Mouse (Mus musculus) left cerebral cortex, adult 8-10 months (tissue): ENCODE measurements around the gene Ank3. TPM values are rescaled to one million over a fixed set of nuclear protein-coding genes. Genes with fewer than 3 reads are reported as not detected.
"Not testable (repeated sequence)": the region's sequence is repeated elsewhere in the genome, so short reads cannot be mapped to it uniquely, and the experiment has no call there.

Source experiments
- DNase-seq, 2 experiments: peaks; one replicate each; pipeline ENCODE4 v3.0.0; 2022; ENCODE audit warnings: low spot score in 2 of 2
- total RNA-seq, 4 experiments: library from RNA; stranded (reverse); gene quantifications; 2 replicates each; pipeline ENCODE4 v1.2.4; 2022

Ank3 gene
- 100 to 1,000 TPM; 419 to 552 (median 475) TPM for total RNA-seq

- no peak for DNase-seq
Measured at GRCm38 (mm10) chr10:69398763-69399590, at the start of gene Ank3. Gene Ank3 (plus strand): TSS chr10:69398773.

DNA sequence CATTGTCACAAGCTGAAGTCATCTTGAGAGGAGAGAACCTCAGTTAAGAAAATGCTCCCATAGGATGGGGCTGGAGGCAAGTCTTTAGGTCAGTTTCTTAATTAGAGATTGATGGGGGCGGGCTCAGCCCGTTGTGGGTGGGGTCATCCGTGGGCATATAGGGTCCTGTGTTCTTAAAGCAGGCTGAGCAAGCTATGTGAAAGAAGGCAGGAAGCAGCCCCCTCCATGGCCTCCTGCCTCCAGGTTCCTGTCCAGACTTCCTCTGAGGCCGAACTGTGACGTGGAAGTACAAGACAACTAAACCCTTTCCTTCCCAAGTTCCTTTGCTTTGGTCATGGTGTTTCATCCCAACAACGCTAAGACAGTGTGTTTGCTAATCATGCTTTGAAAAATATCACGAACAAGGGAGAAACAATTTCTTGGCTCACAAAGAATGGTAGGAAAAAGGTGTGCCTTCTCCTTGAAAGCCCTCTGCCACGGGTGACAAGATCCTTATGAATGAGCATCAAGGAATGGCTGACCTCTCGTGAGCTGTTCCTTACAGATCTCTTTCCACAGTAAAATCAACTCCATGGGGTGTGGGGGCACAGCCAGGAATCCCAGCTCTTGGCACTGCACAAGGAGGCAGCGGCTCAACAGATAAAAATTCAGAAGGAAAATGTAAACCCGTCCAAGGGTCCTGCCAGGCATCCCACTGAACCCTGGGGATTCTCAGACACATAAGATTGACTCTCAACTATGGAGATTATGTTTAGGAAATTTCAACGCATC, 47.3 kb upstream of the Ank3 start:
- no peak for DNase-seq

DNA sequence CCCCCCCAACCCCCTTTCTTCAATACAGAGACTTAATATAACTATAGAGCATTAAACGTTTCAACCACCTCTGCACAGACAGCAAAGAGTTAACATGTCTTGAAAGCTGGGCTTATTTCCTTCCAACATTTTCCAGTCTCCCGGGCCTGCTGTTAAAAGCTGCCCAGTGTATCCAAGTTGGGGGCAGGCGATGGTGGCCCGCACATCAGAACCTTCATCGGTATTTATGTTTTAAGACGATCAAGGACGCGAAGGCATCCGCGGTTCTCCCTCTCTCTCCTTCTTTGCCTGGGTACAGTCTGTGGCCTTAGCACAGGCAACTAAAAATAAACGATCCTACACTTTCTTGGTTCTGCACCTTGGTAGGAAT, 46.7 kb upstream of the Ank3 start:
- no peak for DNase-seq

GRCm38 (mm10) chr10:69352212-69353085, 46.1 kb upstream of the Ank3 start, which contains the start of gene Cdk1:
Gene Cdk1 (minus strand): TSS chr10:69352938.
- DNase-seq: peak; percentile 77 to 91

DNA sequence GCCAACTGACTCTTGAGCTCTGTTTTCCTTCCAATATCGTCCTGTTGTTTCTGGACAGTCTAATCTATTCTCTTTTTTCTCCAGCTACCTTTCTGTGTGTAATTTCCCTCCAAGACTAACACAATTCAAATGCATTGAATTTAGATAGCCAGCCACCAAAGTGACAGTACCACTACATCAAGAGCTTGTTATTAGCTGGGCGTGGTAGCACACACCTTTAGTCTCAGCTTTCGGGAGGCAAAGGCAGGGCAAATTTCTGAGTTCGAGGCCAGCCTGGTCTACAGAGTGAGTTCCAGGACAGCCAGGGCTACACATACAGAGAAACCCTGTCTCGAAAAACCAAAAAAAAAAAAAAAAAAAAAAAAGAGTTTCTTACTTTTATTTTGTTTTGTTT, 45.5 kb upstream of the Ank3 start:
- DNase-seq: not testable (repeated sequence)

DNA sequence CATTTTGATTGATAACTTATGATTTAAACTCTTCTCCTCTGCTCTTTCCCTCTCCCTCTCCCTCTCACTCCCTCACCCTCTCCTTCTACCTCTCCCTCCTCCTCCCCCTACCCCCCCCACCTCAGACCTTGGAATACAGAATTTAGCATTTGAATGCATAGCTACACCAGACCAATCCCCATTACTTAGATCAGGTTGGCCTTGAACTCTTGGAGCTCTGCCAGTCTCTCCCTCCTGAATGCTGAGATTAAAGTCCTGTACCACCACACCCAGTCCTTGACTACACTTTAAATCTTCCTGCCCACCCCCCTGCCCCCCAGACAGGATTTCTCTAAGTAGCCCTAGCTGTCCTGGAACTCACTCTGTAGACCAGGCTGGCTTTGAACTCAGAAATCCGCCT, 38.9 kb upstream of the Ank3 start:
- DNase-seq: no peak

GRCm38 (mm10) chr10:69366208-69366607, 32.4 kb upstream of the Ank3 start:
- no peak for DNase-seq

DNA sequence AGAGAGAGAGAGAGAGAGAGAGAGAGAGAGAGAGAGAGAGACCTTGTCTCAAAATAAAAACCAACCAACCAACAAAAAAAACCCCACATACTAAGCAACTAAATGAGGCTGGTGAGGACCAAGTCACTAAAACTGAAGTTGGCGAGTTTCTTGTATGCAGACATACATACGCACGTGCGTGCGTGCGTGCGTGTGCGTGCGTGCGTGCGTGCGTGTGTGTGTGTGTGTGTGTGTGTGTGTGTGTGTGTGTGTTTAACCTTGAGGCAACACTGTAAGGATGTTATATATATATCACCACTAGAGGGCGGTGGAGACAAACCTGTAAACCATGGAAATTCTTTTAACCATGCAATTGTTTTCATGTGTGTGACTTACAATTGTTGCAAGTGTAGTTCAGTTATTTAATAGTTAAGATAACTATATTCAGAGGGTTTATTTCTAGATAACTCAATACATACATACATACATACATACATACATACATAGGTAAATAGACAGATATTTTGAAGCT, 31.6 kb upstream of the Ank3 start:
- no peak for DNase-seq

DNA sequence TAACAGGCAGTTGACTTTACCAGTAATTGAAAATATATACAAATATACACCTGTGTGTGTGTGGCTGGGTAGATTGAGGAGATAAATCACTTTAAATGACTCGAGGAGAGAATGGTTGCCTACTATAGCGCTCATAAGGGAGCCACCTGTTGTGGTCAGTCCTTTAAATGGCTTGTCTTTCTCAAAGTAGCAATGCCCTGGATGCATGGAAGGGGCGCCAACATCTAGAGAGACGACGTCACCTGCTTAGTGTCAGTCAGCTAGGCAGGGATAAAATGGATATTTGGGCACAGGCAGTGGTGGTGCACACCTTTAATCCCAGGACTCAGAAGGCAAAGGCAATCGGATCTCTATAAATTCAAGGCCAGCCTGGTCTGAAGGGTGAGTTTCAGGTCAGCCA, 29.3 kb upstream of the Ank3 start:
- DNase-seq: no peak

DNA sequence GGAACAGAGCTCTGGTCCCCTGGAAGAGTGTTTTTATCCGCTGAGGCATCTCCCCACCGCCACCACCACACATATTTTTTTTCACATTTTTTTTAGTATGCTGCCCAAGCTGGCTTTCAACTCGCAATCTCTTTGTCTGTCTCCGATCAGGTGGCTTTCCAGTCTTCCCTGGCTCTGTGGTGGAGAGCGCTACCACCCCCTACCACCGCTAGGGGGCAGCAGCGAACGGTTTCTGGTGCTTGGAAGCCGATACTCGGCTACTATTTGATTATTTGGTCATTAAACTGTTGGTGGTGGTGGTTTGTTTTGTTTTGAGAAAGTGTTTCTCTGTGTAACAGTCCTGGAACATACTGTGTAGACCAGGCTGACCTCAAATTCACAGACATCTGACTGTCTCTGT, 27.1 kb upstream of the Ank3 start:
- DNase-seq: no peak

- peak in 1 of 2 experiments; percentile 12 for DNase-seq
Measured at GRCm38 (mm10) chr10:69372061-69372460, 26.5 kb upstream of the Ank3 start.

DNA sequence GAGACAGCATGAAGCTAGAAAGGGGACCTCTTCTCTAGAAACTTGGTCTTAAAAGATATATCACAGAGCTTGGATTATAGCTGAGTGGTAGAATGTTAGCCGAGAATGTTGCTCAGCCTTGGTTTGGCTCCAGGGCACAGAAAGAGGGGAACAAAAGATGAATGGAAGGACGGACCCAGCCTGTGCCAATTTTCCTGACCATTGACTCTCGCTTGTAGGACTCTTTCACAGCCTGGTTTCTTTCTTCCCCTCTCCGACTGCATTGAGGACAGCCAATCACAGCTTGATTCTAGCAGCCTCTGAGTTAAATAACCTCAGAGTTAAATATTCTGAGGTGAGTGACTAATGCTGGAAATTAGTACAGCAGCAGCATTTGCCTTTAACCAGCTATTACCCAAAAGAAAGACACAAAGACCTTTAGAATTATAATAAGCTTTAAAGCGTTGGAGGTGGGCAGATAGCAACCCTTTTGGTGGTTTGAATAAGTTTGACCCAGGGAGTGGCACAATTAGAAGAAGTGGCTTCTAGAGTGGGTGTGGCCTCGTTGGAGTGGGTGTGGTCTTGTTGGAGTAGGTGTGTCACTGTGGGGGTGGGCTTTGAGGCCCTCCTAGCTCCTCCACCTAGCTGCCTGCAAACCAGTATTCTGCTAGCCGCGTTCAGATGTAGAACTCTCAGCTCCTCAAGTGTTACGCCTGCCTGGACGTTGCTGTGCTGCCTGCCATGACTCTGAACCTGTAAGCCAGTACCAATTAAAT, 24.6 kb upstream of the Ank3 start:
- no peak for DNase-seq

- no peak for DNase-seq
Measured at GRCm38 (mm10) chr10:69375154-69375553, 23.4 kb upstream of the Ank3 start.

- no peak for DNase-seq
Measured at GRCm38 (mm10) chr10:69383186-69383585, 15.4 kb upstream of the Ank3 start.

- DNase-seq: no peak
Measured at GRCm38 (mm10) chr10:69384640-69385039, 13.9 kb upstream of the Ank3 start.

DNA sequence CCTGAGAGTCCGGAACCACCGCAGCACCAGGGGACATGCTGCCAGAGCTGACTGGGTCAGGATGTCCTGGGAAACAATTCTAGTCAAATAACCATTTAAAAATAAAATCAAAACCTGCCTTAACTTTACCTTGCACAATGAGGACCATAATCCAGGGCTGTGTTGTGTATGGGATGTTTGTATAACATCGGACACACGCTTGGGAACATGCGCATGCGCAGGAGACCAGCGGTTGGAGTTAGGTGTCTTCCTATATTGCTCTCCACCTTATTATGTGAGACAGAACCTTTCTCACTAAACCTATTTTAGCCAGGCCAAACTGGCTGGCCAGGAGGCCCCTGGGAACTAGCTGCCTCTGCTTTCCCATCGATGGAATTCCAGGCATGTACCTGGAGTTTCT, 13.4 kb upstream of the Ank3 start:
- DNase-seq: no peak

DNA sequence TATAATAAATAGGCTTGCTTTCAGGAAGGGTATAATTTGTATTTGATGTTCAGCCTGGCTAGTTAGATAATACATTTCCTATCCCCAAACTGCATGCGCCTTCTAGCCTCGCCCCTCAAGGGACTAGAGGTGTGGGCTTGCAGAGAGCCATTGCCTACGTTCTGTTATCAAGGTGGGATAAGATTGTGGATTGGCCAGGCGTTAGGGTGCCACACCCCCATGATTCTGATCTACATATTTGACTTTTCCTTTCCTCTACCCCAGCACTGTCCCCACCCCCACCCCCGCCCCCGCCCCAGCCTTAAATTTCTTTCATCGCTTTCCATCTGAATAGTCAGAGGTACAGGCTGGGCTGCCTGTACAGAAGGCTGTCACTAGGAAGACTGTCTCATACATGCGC, 11.8 kb upstream of the Ank3 start:
- no peak for DNase-seq

GRCm38 (mm10) chr10:69389511-69389910, 9.1 kb upstream of the Ank3 start:
- no peak for DNase-seq

GRCm38 (mm10) chr10:69398197-69398762, 293 bp upstream of the Ank3 start:
- no peak for DNase-seq

DNA sequence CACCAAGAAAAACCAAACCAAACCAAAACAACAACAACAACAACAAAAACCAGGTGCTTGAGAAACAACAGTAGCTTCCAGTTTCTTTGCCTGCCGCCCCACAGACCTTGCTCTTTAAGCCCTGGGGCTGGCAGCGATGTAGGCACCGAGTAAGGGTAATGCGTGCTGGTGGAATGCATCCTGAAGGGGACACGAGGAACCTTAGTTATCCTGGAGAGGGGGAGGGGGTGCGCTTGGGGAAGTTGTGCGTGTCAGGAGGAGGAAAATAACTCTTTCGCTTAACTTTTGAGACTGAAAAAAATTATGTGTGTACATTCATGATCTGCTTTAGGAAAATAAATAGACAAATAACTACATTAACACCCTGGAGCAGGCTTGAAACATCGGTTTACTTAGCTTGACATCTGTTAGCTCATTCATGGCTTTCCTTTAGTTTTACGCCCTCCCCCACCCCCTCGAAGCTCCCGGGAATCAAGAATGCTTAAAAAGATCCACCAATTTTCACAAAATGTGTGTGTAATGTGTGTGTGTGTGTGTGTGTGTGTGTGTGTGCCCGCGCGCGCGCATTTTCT, 1.3 kb downstream of the Ank3 start:
- DNase-seq: no peak
